Mouse (Mus musculus): Measurements from ENCODE around the gene Plekhh2. TPM values are rescaled to one million over a fixed set of nuclear protein-coding genes. Genes with fewer than 3 reads are reported as not detected.
A peak's percentile ranks its signal among the peaks of the same experiment; 100 is the strongest.

Gene Plekhh2
- polyA plus RNA-seq, 1 experiment from 2014 or later, result 2.8 TPM

DNA sequence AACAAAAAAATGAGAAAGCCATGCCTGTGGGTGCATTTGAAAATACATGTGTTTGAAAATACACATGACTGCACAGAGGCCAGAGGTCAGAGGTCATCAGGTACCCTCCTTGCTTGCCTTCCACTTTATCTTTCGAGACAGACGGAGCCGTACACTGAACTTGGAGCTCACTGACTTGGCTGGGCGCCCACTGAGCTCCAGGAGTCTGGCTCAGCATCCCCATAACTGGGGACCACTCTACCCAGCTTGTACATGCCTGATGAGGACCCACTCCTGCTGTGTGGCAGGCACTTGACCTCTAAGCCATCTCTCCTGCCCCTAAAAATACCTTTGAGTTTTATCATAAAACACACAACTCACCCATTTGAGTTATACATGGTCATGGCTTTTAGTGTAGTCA lies 2.5 kb upstream of the Plekhh2 start:
- no peak overlapping the region for H3K27ac ChIP-seq (ENCODE audit: low read depth, low read length)

DNA sequence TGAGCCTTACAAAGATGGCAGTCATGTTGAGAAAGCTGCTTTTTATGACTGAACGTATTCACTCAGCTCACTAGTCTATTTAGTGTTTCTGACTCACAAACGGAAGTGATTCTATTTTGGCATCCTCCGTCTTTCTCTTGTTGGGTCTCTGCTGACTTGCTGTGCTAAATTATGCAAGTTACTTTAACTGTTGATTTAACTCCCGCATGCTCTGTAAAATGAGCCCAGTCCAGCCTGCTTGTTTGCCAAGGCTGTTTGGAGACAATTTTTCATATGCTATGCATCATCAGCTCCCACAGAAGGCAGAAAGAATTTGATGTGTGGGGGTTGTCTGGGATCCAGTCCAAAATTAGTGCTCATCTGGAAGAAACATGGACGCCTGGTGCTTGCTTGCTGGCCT lies 1.3 kb upstream of the Plekhh2 start:
- Histone ChIP-seq H3K9ac (ENCODE audit: low read length) (no peak overlapping the region), H3K36me3 (ENCODE audit: control insufficient read depth, insufficient read depth, low read length) (no peaks in the 10 kb centered on the region), H3K27me3 (ENCODE audit: control insufficient read depth, insufficient read depth, low read length) (no peaks in the 10 kb centered on the region), H3K4me2 (no peak overlapping the region), H3K27ac (ENCODE audit: low read depth, low read length) (no peak overlapping the region), H3K4me3 (ENCODE audit: low read depth, low read length) (no peak overlapping the region), H3K4me1 (ENCODE audit: control insufficient read depth, insufficient read depth, low read length) (peaks cover 12% of the 10 kb centered on the region), H3K9me3 (ENCODE audit: control insufficient read depth, low read length) (no peaks in the 10 kb centered on the region)
- DNase-seq (ENCODE audit: low spot score, missing footprints), result no peak
- WGBS, result 77% methylated on average over 5 of the region's 5 CpGs
- ATAC-seq (ENCODE audit: low FRiP score), result no peak

More for the DNA sequence above, 2.5 kb upstream of the Plekhh2 start:
- no peak overlapping the region for H3K4me3 ChIP-seq (ENCODE audit: low read depth, low read length)
- DNase-seq (ENCODE audit: low spot score, missing footprints) (no peak), ATAC-seq (ENCODE audit: low FRiP score) (no peak)
- no peaks in the 10 kb centered on the region for H3K27me3 ChIP-seq (ENCODE audit: control insufficient read depth, insufficient read depth, low read length)
- no peaks in the 10 kb centered on the region for H3K36me3 ChIP-seq (ENCODE audit: control insufficient read depth, insufficient read depth, low read length)
- H3K9me3 ChIP-seq (ENCODE audit: control insufficient read depth, low read length), result no peaks in the 10 kb centered on the region
- H3K4me1 ChIP-seq (ENCODE audit: control insufficient read depth, insufficient read depth, low read length), result peaks cover 12% of the 10 kb centered on the region
- no peak overlapping the region for H3K9ac ChIP-seq (ENCODE audit: low read length)
- WGBS, result 85% methylated on average over 4 of the region's 4 CpGs
- H3K4me2 ChIP-seq, result no peak overlapping the region

- H3K27ac ChIP-seq (ENCODE audit: low read depth, low read length), result no peak overlapping the region
- WGBS, result 26% methylated on average over 11 of the region's 11 CpGs
- no peaks in the 10 kb centered on the region for H3K36me3 ChIP-seq (ENCODE audit: control insufficient read depth, insufficient read depth, low read length)
- H3K9ac ChIP-seq (ENCODE audit: low read length), result peak overlapping the region; percentile 75; the same call in 1 of the 2 replicates
- ATAC-seq (ENCODE audit: low FRiP score), result no peak
- peak overlapping the region; percentile 67 for H3K4me3 ChIP-seq (ENCODE audit: low read depth, low read length)
- no peaks in the 10 kb centered on the region for H3K27me3 ChIP-seq (ENCODE audit: control insufficient read depth, insufficient read depth, low read length)
- DNase-seq (ENCODE audit: low spot score, missing footprints), result peak; percentile 89
- H3K4me1 ChIP-seq (ENCODE audit: control insufficient read depth, insufficient read depth, low read length), result peaks cover 12% of the 10 kb centered on the region
- peak overlapping the region; percentile 95 for H3K4me2 ChIP-seq
- H3K9me3 ChIP-seq (ENCODE audit: control insufficient read depth, low read length), result no peaks in the 10 kb centered on the region
Measured at GRCm38 (mm10) chr17:84510961-84511639, 595 bp upstream of the Plekhh2 start.

GRCm38 (mm10) chr17:84512516-84513085 lies 906 bp downstream of the Plekhh2 start:
- Histone ChIP-seq H3K27ac (ENCODE audit: low read depth, low read length) (no peak overlapping the region), H3K9me3 (ENCODE audit: control insufficient read depth, low read length) (no peaks in the 10 kb centered on the region), H3K4me2 (peak overlapping the region; percentile 95), H3K27me3 (ENCODE audit: control insufficient read depth, insufficient read depth, low read length) (no peaks in the 10 kb centered on the region), H3K9ac (ENCODE audit: low read length) (peak overlapping the region; percentile 75), H3K4me1 (ENCODE audit: control insufficient read depth, insufficient read depth, low read length) (peaks cover 12% of the 10 kb centered on the region), H3K36me3 (ENCODE audit: control insufficient read depth, insufficient read depth, low read length) (no peaks in the 10 kb centered on the region), H3K4me3 (ENCODE audit: low read depth, low read length) (peak overlapping the region; percentile 67)
- no peak for ATAC-seq (ENCODE audit: low FRiP score)
- 31% methylated on average over 4 of the region's 4 CpGs for WGBS
- DNase-seq (ENCODE audit: low spot score, missing footprints), result no peak

DNA sequence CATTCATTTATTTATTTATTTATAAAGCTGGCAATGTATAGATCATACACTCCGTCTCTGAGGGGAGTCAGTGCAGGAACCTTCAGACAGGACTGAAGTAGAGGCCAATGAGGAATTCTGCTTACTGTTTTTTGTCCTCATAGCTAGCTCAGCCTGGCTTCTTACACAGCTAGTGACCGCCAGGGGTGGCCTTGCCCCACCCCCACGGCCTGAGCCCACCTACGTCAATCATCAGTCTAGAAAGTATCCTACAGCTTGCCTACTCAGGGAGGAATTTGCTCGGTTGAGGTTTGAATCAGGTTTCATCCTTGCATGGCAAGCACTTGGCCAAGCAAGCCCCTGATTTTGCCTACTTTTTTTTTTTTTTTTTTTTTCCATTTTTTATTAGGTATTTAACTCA lies 4.2 kb downstream of the Plekhh2 start:
- Histone ChIP-seq H3K4me3 (ENCODE audit: low read depth, low read length) (no peak overlapping the region), H3K4me2 (no peak overlapping the region), H3K27me3 (ENCODE audit: control insufficient read depth, insufficient read depth, low read length) (no peaks in the 10 kb centered on the region), H3K9me3 (ENCODE audit: control insufficient read depth, low read length) (no peaks in the 10 kb centered on the region), H3K36me3 (ENCODE audit: control insufficient read depth, insufficient read depth, low read length) (no peaks in the 10 kb centered on the region), H3K9ac (ENCODE audit: low read length) (no peak overlapping the region), H3K27ac (ENCODE audit: low read depth, low read length) (no peak overlapping the region), H3K4me1 (ENCODE audit: control insufficient read depth, insufficient read depth, low read length) (peaks cover 4% of the 10 kb centered on the region; the same call in 1 of the 2 replicates)
- ATAC-seq (ENCODE audit: low FRiP score) (no peak), DNase-seq (ENCODE audit: low spot score, missing footprints) (peak; percentile 80)
- WGBS, result 72% methylated on average over 5 of the region's 5 CpGs

- DNase-seq (ENCODE audit: low spot score, missing footprints) (peak; percentile 68), ATAC-seq (ENCODE audit: low FRiP score) (no peak)
- H3K27ac ChIP-seq (ENCODE audit: low read depth, low read length), result no peak overlapping the region
- H3K9ac ChIP-seq (ENCODE audit: low read length), result no peak overlapping the region
- no peaks in the 10 kb centered on the region for H3K4me1 ChIP-seq (ENCODE audit: control insufficient read depth, insufficient read depth, low read length)
- no peak overlapping the region for H3K4me2 ChIP-seq
- no peak overlapping the region for H3K4me3 ChIP-seq (ENCODE audit: low read depth, low read length)
- no peaks in the 10 kb centered on the region for H3K27me3 ChIP-seq (ENCODE audit: control insufficient read depth, insufficient read depth, low read length)
- no peaks in the 10 kb centered on the region for H3K9me3 ChIP-seq (ENCODE audit: control insufficient read depth, low read length)
- H3K36me3 ChIP-seq (ENCODE audit: control insufficient read depth, insufficient read depth, low read length), result no peaks in the 10 kb centered on the region
- WGBS, result 78% methylated on average over 3 of the region's 3 CpGs
Measured at GRCm38 (mm10) chr17:84519346-84519745, 7.7 kb downstream of the Plekhh2 start.

- H3K9me3 ChIP-seq (ENCODE audit: control insufficient read depth, low read length), result no peaks in the 10 kb centered on the region
- H3K36me3 ChIP-seq (ENCODE audit: control insufficient read depth, insufficient read depth, low read length), result no peaks in the 10 kb centered on the region
- H3K4me1 ChIP-seq (ENCODE audit: control insufficient read depth, insufficient read depth, low read length), result no peaks in the 10 kb centered on the region
- no peaks in the 10 kb centered on the region for H3K27me3 ChIP-seq (ENCODE audit: control insufficient read depth, insufficient read depth, low read length)
- no peak overlapping the region for H3K9ac ChIP-seq (ENCODE audit: low read length)
- DNase-seq (ENCODE audit: low spot score, missing footprints) (no peak), ATAC-seq (ENCODE audit: low FRiP score) (no peak)
- no peak overlapping the region for H3K4me3 ChIP-seq (ENCODE audit: low read depth, low read length)
- no peak overlapping the region for H3K4me2 ChIP-seq
- H3K27ac ChIP-seq (ENCODE audit: low read depth, low read length), result no peak overlapping the region
Measured at GRCm38 (mm10) chr17:84520057-84520456, 8.4 kb downstream of the Plekhh2 start.

- H3K36me3 ChIP-seq (ENCODE audit: control insufficient read depth, insufficient read depth, low read length), result no peaks in the 10 kb centered on the region
- no peaks in the 10 kb centered on the region for H3K9me3 ChIP-seq (ENCODE audit: control insufficient read depth, low read length)
- no peak overlapping the region for H3K4me3 ChIP-seq (ENCODE audit: low read depth, low read length)
- ATAC-seq (ENCODE audit: low FRiP score), result no peak
- no peak overlapping the region for H3K4me2 ChIP-seq
- H3K27ac ChIP-seq (ENCODE audit: low read depth, low read length), result no peak overlapping the region
- no peaks in the 10 kb centered on the region for H3K27me3 ChIP-seq (ENCODE audit: control insufficient read depth, insufficient read depth, low read length)
- peaks cover 3% of the 10 kb centered on the region; the same call in 1 of the 2 replicates for H3K4me1 ChIP-seq (ENCODE audit: control insufficient read depth, insufficient read depth, low read length)
- 77% methylated on average over 4 of the region's 4 CpGs for WGBS
- DNase-seq (ENCODE audit: low spot score, missing footprints), result peak; percentile 17
- no peak overlapping the region for H3K9ac ChIP-seq (ENCODE audit: low read length)
Measured at GRCm38 (mm10) chr17:84529356-84529755, 17.7 kb downstream of the Plekhh2 start.

DNA sequence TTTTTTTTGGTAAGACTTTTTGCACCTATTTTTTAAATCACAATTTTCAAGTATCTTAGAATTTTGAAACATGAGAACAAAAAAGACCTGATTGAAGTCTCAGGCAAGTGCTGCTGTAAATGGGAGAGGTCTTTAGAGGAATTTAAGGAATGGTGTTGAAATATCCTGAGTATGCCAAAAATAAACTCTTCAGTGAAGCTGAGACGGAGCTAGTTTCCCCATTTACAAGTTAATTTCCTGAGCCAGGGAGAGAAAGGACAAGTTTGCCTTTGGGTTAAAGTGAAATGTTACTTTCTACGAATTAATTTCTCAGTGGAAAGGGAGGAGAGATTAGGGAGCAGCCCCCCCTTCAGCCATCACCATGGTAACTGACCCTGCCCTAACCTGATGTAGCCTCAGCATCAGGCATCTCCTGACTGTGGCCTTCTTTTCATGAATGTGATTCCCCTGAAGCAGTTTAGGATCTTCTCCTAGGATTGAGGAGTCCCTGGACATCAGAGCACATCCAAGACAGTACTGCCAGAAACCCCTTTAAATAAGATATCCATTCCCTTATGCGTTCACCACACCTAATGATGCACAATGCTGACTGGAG lies 18.6 kb downstream of the Plekhh2 start:
- peak; percentile 82 for DNase-seq (ENCODE audit: low spot score, missing footprints)
- Histone ChIP-seq H3K36me3 (ENCODE audit: control insufficient read depth, insufficient read depth, low read length) (no peaks in the 10 kb centered on the region), H3K4me3 (ENCODE audit: low read depth, low read length) (no peak overlapping the region), H3K9me3 (ENCODE audit: control insufficient read depth, low read length) (no peaks in the 10 kb centered on the region), H3K27ac (ENCODE audit: low read depth, low read length) (no peak overlapping the region), H3K4me2 (no peak overlapping the region), H3K27me3 (ENCODE audit: control insufficient read depth, insufficient read depth, low read length) (no peaks in the 10 kb centered on the region), H3K4me1 (ENCODE audit: control insufficient read depth, insufficient read depth, low read length) (peaks cover 3% of the 10 kb centered on the region; the same call in 1 of the 2 replicates), H3K9ac (ENCODE audit: low read length) (no peak overlapping the region)
- no peak for ATAC-seq (ENCODE audit: low FRiP score)
- 37% methylated on average over 3 of the region's 3 CpGs for WGBS
